Mouse (Mus musculus) left cerebral cortex, adult 9 months (tissue): ENCODE data around the gene Apeh.

ENCODE experiments used
- DNase-seq, 2 experiments: peaks; one replicate each; pipeline ENCODE4 v3.0.0; 2022; ENCODE audit warnings: low spot score in 2 of 2

Gene Apeh

DNA sequence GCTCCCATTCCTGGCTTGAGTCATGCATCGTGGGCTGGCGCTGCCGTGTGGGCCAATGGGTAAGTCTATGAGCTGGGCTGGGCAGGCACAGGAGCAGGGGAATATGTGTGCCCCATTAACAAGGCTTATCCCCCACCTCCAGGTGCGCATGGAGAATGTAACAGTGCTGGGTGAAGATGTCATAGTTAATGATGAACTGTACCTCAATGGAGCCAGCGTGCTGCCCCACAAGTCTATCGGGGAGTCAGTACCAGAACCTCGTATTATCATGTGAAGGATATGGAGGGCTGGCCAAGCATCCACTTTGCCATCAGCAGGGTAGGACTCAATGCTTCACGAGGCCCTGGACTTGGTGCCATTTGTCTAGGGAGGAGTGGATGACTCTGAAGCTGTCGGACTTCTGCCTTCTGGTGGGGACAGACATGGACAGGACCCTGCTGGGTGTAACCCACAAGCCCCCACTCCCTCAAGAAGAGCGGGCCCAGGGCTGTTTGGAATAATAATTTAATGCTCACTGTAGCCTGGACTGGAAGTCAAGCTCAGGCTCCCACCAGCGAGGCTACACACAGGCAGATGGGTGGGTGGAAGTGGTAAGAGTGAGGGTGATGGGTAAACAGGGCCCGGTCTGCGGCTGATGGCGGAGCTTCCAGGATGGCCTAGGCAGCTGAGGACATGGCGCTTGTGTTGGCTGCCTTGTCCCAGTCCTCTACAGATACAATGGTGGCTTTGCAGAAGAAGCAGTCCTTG is 43.0 kb downstream of the Apeh start:
- DNase-seq = no peak

GRCm38 (mm10) chr9:108049561-108050251 is 44.7 kb downstream of the Apeh start:
- no peak for DNase-seq

- peak; percentile 93 to 97 for DNase-seq
Measured at GRCm38 (mm10) chr9:108049016-108049455, 45.4 kb downstream of the Apeh start, which contains the start of gene Gmppb. Gene Gmppb, plus strand, starts transcription at chr9:108049242.

- DNase-seq = no peak
Measured at GRCm38 (mm10) chr9:108048566-108048955, 45.8 kb downstream of the Apeh start.

- DNase-seq = no peak
Measured at GRCm38 (mm10) chr9:108047601-108048565, 46.5 kb downstream of the Apeh start.

DNA sequence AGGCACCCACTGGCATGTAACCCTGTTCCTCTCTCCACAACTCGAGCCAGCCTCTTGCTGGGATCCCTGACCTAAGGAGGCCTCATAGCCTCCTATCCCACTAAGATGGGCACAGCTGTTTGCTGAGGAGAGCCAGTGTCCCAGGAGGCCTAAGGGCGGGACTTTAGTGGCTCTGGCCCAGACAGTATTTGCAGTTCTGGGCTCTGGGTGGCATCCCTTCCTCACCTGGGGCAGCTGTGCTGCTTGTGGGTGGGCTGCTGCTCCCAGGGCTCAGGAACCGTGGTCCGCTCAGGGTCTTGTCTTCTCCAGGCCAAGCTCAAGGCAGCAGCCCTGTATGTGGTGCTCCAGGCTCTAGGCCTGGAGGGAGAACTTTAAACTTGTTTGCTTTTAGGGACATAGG is 47.8 kb downstream of the Apeh start:
- DNase-seq = no peak

GRCm38 (mm10) chr9:108044751-108045492 is 49.5 kb downstream of the Apeh start:
- no peak for DNase-seq
